Mouse (Mus musculus) heart, embryonic 15.5 days (tissue): ENCODE measurements around the gene Ctbs. TPM values are rescaled to one million over a fixed set of nuclear protein-coding genes. Genes with fewer than 3 reads are reported as not detected.
A peak's percentile ranks its signal among the peaks of the same experiment; 100 is the strongest.

Source experiments
- ATAC-seq: fragments of 200-750 bp; cut with Nextera tagmentation; replicated peaks from 2 replicates; pipeline ENCODE4 v1.8.0; 2017; ENCODE audit warnings: low read depth, moderate TSS enrichment; ENCODE audit not compliant: insufficient number of reproducible peaks, insufficient read depth, low FRiP score
- H3K27ac ChIP-seq: fragments of 300-500 bp; sonication (generic); 2 replicates; pipeline ENCODE4 v1.5.1; 2015; ENCODE audit warnings: mild to moderate bottlenecking, inconsistent platforms
- H3K27me3 ChIP-seq: fragments of 300-500 bp; sonication (generic); 2 replicates; pipeline ENCODE4 v1.6.1; 2015; ENCODE audit warnings: inconsistent platforms
- H3K36me3 ChIP-seq: fragments of 300-500 bp; sonication (generic); 2 replicates; pipeline ENCODE4 v1.6.1; 2015; ENCODE audit warnings: mild to moderate bottlenecking, inconsistent platforms
- H3K4me1 ChIP-seq: fragments of 300-500 bp; sonication (generic); replicated peaks from 2 replicates; pipeline ENCODE4 v1.6.1; 2015; ENCODE audit warnings: inconsistent platforms
- H3K4me2 ChIP-seq: fragments of 300-500 bp; sonication (generic); 2 replicates; pipeline ENCODE4 v1.6.1; 2015; ENCODE audit warnings: inconsistent platforms, mild to moderate bottlenecking, moderate library complexity
- H3K4me3 ChIP-seq: fragments of 300-500 bp; sonication (generic); 2 replicates; pipeline ENCODE4 v1.5.1; 2015; ENCODE audit warnings: mild to moderate bottlenecking, inconsistent platforms
- H3K9ac ChIP-seq: fragments of 300-500 bp; sonication (generic); 2 replicates; pipeline ENCODE4 v1.6.1; 2015; ENCODE audit warnings: mild to moderate bottlenecking, inconsistent platforms
- H3K9me3 ChIP-seq: fragments of 300-500 bp; sonication (generic); replicated peaks from 2 replicates; pipeline ENCODE4 v1.6.1; 2016; ENCODE audit warnings: inconsistent platforms
- WGBS: fragments of 180-500 bp; shearing (Covaris S2); methylation state at CpG from one replicate; pipeline ENCODE4 v1.1.7; 2015; ENCODE audit warnings: mixed read lengths; 5-methylcytosine and 5-hydroxymethylcytosine counted together
- polyA plus RNA-seq: library from polyadenylated mRNA; unstranded; fragments of >200 nt; fragmentation: Nextera tagmentation; extraction: Ambion mirVana; gene quantifications from 2 replicates; pipeline ENCODE4 v1.2.1, GENCODE M21; 2015

Gene Ctbs
- polyA plus RNA-seq = 7.5 and 8.6 TPM in 2 replicates

GRCm38 (mm10) chr3:146449745-146450250, at the start of gene Ctbs:
TSS of gene Ctbs (plus strand) at chr3:146449795.
- H3K36me3 ChIP-seq = no peaks in the 10 kb centered on the region
- H3K9ac ChIP-seq = peak within 1 kb of the TSS; percentile 64
- no peaks in the 10 kb centered on the region for H3K27me3 ChIP-seq
- H3K4me3 ChIP-seq = peak within 1 kb of the TSS; percentile 63
- H3K4me2 ChIP-seq = peak within 1 kb of the TSS; percentile 69
- ATAC-seq = no peak
- no peaks in the 10 kb centered on the region for H3K9me3 ChIP-seq
- peak within 1 kb of the TSS; percentile 84 for H3K27ac ChIP-seq
- H3K4me1 ChIP-seq = peaks cover 12% of the 10 kb centered on the region
- WGBS = 50% methylated on average over 9 of the region's 9 CpGs

GRCm38 (mm10) chr3:146403770-146404169, 45.8 kb upstream of the Ctbs start:
- H3K27ac ChIP-seq = peak overlapping the region; percentile 46
- H3K4me2 ChIP-seq = peak overlapping the region; percentile 92
- no peak for ATAC-seq
- 41% methylated on average over 3 of the region's 3 CpGs for WGBS
- H3K27me3 ChIP-seq = no peaks in the 10 kb centered on the region
- no peaks in the 10 kb centered on the region for H3K36me3 ChIP-seq
- H3K9me3 ChIP-seq = no peaks in the 10 kb centered on the region
- H3K4me1 ChIP-seq = peaks cover 18% of the 10 kb centered on the region
- peak overlapping the region; percentile 88 for H3K4me3 ChIP-seq
- H3K9ac ChIP-seq = peak overlapping the region; percentile 64

- under 1% methylated on average over 100 of the region's 100 CpGs for WGBS
- no peaks in the 10 kb centered on the region for H3K36me3 ChIP-seq
- H3K9ac ChIP-seq = peak within 1 kb of the TSS; percentile 88
- peak within 1 kb of the TSS; percentile 92 for H3K4me2 ChIP-seq
- H3K9me3 ChIP-seq = no peaks in the 10 kb centered on the region
- H3K4me1 ChIP-seq = peaks cover 18% of the 10 kb centered on the region
- peak within 1 kb of the TSS; percentile 88 for H3K4me3 ChIP-seq
- peak; percentile 97 for ATAC-seq
- peak within 1 kb of the TSS; percentile 58 for H3K27ac ChIP-seq
- H3K27me3 ChIP-seq = no peaks in the 10 kb centered on the region
Measured at GRCm38 (mm10) chr3:146404311-146405201, 45.0 kb upstream of the Ctbs start, which contains the start of gene Ssx2ip. TSS of gene Ssx2ip (plus strand) at chr3:146404642.

DNA sequence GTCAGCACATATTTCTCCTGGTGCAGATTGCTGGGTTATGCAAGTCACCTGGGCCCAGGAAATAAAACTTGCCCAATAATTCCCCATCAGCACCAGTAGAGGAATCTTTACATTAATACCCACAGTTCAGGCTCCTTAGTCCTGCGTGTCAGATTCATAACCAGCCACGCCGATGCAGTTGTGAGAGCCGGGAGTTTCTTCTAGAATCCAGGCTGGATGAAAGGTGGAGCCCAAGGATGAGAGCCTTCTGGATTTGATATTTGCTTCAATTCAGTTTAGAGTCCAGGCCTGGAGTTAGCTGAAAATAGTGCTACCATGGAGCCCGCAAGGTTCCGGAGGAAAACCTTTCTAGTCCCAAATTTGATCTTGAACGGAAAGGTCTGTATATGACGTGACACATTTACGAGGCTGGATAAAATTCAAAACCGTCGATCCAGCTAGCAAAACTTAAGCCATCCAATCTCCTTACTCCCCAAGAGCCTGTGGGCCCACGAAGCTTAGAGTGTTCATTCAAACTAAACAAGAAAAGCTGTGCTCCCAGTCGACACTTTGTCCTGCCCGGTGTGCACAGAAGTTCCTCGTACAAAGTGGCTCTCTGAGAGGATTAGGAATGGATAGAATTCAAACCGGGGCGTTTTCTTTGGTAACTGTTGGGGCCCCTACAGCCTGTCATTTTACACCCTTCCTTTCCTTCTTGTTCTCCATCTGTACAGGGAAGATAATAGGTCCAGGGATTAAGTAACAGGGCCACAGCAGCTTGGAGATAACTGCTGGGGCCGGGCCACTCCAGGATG, 44.2 kb upstream of the Ctbs start:
- Histone ChIP-seq H3K4me2 (peak overlapping the region; percentile 92), H3K9ac (peak overlapping the region; percentile 88), H3K4me1 (peaks cover 18% of the 10 kb centered on the region), H3K9me3 (no peaks in the 10 kb centered on the region), H3K27ac (peak overlapping the region; percentile 58; the same call in 1 of the 2 replicates), H3K36me3 (no peaks in the 10 kb centered on the region), H3K4me3 (peak overlapping the region; percentile 88), H3K27me3 (no peaks in the 10 kb centered on the region)
- 30% methylated on average over 18 of the region's 18 CpGs for WGBS
- no peak for ATAC-seq

DNA sequence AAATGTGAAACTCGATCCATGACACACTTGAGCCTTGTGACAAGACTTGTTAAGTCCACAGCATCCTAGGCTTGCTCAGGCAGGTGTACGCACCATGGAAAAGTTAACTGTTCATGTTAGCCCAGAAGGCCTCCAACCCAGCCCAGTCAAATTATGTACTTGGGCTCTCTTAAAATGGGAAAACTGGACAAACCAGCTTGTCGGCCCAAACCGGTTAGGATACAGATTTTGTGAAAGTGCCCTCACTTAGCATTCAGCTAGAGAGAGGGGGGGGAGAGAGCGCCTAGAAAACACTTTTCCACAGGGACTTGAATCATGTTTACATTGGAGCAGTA, 43.6 kb upstream of the Ctbs start:
- H3K9me3 ChIP-seq = no peaks in the 10 kb centered on the region
- peak overlapping the region; percentile 88; the same call in 1 of the 2 replicates for H3K4me3 ChIP-seq
- ATAC-seq = no peak
- WGBS = 50% methylated on average over 5 of the region's 5 CpGs
- H3K4me2 ChIP-seq = peak overlapping the region; percentile 92
- H3K36me3 ChIP-seq = no peaks in the 10 kb centered on the region
- H3K27me3 ChIP-seq = no peaks in the 10 kb centered on the region
- no peak overlapping the region for H3K27ac ChIP-seq
- H3K9ac ChIP-seq = no peak overlapping the region
- H3K4me1 ChIP-seq = peaks cover 18% of the 10 kb centered on the region

- H3K9ac ChIP-seq = no peak overlapping the region
- no peak overlapping the region for H3K27ac ChIP-seq
- H3K4me3 ChIP-seq = no peak overlapping the region
- H3K9me3 ChIP-seq = no peaks in the 10 kb centered on the region
- no peaks in the 10 kb centered on the region for H3K36me3 ChIP-seq
- ATAC-seq = no peak
- 91% methylated on average over 16 of the region's 16 CpGs for WGBS
- no peaks in the 10 kb centered on the region for H3K27me3 ChIP-seq
- peaks cover 27% of the 10 kb centered on the region for H3K4me1 ChIP-seq
- no peak overlapping the region for H3K4me2 ChIP-seq
Measured at GRCm38 (mm10) chr3:146407086-146407721, 42.4 kb upstream of the Ctbs start.

GRCm38 (mm10) chr3:146410114-146410513, 39.5 kb upstream of the Ctbs start:
- no peak for ATAC-seq
- Histone ChIP-seq H3K9me3 (no peaks in the 10 kb centered on the region), H3K4me3 (no peak overlapping the region), H3K4me1 (peaks cover 27% of the 10 kb centered on the region), H3K36me3 (no peaks in the 10 kb centered on the region), H3K4me2 (no peak overlapping the region), H3K27me3 (no peaks in the 10 kb centered on the region), H3K27ac (no peak overlapping the region), H3K9ac (no peak overlapping the region)
- 77% methylated on average over 7 of the region's 7 CpGs for WGBS

DNA sequence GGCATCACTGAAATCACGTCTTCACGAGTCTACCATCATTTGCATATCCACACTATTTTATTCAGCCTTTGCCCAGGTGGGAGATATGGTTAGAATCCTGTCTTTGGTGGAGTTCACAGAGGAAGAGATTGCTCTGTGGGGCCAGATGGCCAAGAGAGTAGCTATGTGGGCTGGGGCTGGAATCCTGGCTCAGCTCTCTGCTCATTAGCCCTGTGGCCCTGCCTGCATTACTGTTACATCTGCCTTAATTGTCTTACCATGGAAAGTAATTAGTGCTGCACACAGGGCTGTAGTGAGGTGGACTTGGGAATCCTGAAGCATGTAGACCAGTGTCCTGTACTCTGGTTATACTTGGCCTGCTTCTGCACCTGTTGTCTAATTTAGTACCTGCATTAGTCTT, 37.6 kb upstream of the Ctbs start:
- Histone ChIP-seq H3K36me3 (no peaks in the 10 kb centered on the region), H3K9me3 (no peaks in the 10 kb centered on the region), H3K27me3 (no peaks in the 10 kb centered on the region), H3K4me2 (no peak overlapping the region), H3K9ac (no peak overlapping the region), H3K27ac (no peak overlapping the region), H3K4me3 (no peak overlapping the region), H3K4me1 (peaks cover 17% of the 10 kb centered on the region)
- no peak for ATAC-seq
- WGBS = 70% methylated on average over 2 of the region's 2 CpGs

DNA sequence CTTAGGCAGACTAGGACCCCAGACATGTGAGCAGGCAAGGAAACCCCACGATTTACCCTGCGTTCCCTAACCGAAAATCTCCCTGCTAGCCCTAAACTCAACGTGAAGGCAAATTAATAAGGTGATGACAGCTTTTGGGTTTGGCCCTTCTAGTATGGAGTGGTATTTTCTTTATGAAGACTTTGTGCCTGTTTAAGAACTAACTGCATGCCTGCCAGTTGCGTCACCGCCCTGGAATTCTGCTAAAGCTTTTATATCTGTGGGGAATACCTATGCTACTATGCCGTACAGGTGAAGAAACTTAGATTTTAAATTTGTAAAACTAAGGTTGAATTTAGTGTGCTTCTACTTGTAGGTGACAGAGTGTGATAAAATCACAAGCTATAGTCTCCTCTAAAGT, 37.1 kb upstream of the Ctbs start:
- Histone ChIP-seq H3K27me3 (no peaks in the 10 kb centered on the region), H3K27ac (no peak overlapping the region), H3K9me3 (no peaks in the 10 kb centered on the region), H3K4me1 (peaks cover 17% of the 10 kb centered on the region), H3K4me3 (no peak overlapping the region), H3K4me2 (no peak overlapping the region), H3K36me3 (no peaks in the 10 kb centered on the region), H3K9ac (no peak overlapping the region)
- 67% methylated on average over 7 of the region's 7 CpGs for WGBS
- no peak for ATAC-seq

- Histone ChIP-seq H3K4me1 (peaks cover 17% of the 10 kb centered on the region), H3K9me3 (no peaks in the 10 kb centered on the region), H3K4me3 (no peak overlapping the region), H3K27ac (no peak overlapping the region), H3K27me3 (no peaks in the 10 kb centered on the region), H3K4me2 (no peak overlapping the region), H3K36me3 (no peaks in the 10 kb centered on the region), H3K9ac (no peak overlapping the region)
- WGBS = 77% methylated on average over 13 of the region's 13 CpGs
- ATAC-seq = no peak
Measured at GRCm38 (mm10) chr3:146413016-146413415, 36.6 kb upstream of the Ctbs start.

DNA sequence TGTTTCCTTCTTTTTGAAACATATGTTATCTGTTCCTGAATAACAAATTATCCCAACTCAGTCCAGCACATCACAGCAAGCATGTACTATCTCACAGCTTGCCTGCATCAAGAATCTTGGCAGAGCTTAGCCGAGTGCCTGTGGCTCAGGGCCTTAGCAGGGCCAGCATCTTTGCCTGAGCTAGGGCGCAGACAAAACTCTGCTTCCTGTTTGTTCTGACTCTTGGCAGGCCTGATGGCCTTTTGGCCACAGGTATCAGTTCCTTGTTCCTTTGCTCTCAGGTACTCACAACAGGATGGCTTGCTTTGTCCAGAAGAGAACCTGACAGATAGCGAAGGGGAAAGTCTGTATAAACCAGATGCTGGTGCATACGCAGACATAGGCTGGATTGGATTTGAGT, 35.6 kb upstream of the Ctbs start:
- ATAC-seq = no peak
- peaks cover 17% of the 10 kb centered on the region for H3K4me1 ChIP-seq
- H3K9ac ChIP-seq = no peak overlapping the region
- H3K27ac ChIP-seq = no peak overlapping the region
- H3K4me2 ChIP-seq = no peak overlapping the region
- 69% methylated on average over 4 of the region's 4 CpGs for WGBS
- H3K9me3 ChIP-seq = no peaks in the 10 kb centered on the region
- no peaks in the 10 kb centered on the region for H3K27me3 ChIP-seq
- H3K4me3 ChIP-seq = no peak overlapping the region
- no peaks in the 10 kb centered on the region; the same call in 1 of the 2 replicates for H3K36me3 ChIP-seq
